Mouse (Mus musculus): Measurements from ENCODE around the gene Tex21. TPM values are rescaled to one million over a fixed set of nuclear protein-coding genes. Genes with fewer than 3 reads are reported as not detected.
"Not testable (repeated sequence)": the region's sequence is repeated elsewhere in the genome, so short reads cannot be mapped to it uniquely, and the experiment has no call there.

The Tex21 gene
- polyA plus RNA-seq, 1 experiment from 2014 or later = 0.20 TPM

DNA sequence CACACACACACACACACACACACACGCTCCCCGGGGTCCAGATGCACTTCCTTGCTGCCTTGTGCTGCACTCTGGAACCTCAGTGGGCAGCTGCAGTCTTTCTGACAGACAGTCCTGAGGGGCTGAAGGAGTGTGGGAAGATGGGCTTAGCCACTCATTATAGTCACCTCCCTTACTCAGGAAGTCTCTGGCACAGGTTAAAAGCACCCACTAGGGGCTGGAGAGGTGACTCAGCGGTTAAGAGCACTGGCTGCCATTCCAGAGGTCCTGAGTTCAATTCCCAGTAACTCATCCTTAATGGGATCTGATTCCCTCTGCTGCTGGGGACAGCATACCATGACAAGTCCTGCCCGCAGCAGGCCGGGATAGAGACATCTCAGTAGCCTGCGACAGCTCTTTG is 15.9 kb downstream of the Tex21 start:
- 89% methylated on average over 6 of the region's 6 CpGs for WGBS
- H3K27me3 ChIP-seq (ENCODE audit: control insufficient read depth, insufficient read depth, low read length) = no peaks in the 10 kb centered on the region
- H3K9me3 ChIP-seq (ENCODE audit: control insufficient read depth, low read length) = no peaks in the 10 kb centered on the region
- no peaks in the 10 kb centered on the region for H3K36me3 ChIP-seq (ENCODE audit: control insufficient read depth, insufficient read depth, low read length)
- no peaks in the 10 kb centered on the region for H3K4me1 ChIP-seq (ENCODE audit: control insufficient read depth, insufficient read depth, low read length)
- H3K9ac ChIP-seq (replicated peaks; ENCODE audit: low read depth, low read length) = no peak overlapping the region
- no peak overlapping the region for H3K27ac ChIP-seq (ENCODE audit: low read depth, low read length)
- no peak overlapping the region for H3K4me2 ChIP-seq (ENCODE audit: low read depth, low read length)
- no peak for ATAC-seq (ENCODE audit: low read depth)
- no peak overlapping the region for H3K4me3 ChIP-seq (ENCODE audit: low read depth, low read length)

DNA sequence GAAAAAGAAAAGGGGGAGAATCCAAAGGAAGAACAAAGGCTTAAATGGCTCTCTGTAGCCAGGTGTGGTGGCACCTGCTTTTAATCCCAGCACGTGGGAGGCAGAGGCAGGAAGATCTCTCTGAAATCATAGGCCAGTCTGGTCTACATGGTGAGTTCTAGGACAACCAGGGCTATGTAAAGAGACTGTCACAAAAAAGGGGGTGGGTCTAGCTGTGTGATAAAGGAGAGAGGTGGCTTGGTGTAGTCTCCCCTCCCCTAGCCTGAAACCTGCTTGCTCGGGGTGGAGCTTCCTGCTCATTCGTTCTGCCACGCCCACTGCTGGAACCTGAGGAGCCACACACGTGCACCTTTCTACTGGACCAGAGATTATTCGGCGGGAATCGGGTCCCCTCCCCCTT is 24.4 kb downstream of the Tex21 start:
- WGBS = 35% methylated on average over 1 of the region's 8 CpGs
- not testable (repeated sequence) for H3K9me3 ChIP-seq (ENCODE audit: control insufficient read depth, low read length); H3K36me3 ChIP-seq (ENCODE audit: control insufficient read depth, insufficient read depth, low read length); H3K4me1 ChIP-seq (ENCODE audit: control insufficient read depth, insufficient read depth, low read length); H3K4me2 ChIP-seq (ENCODE audit: low read depth, low read length); H3K4me3 ChIP-seq (ENCODE audit: low read depth, low read length); H3K9ac ChIP-seq (replicated peaks; ENCODE audit: low read depth, low read length); H3K27me3 ChIP-seq (ENCODE audit: control insufficient read depth, insufficient read depth, low read length); ATAC-seq (ENCODE audit: low read depth); H3K27ac ChIP-seq (ENCODE audit: low read depth, low read length)

DNA sequence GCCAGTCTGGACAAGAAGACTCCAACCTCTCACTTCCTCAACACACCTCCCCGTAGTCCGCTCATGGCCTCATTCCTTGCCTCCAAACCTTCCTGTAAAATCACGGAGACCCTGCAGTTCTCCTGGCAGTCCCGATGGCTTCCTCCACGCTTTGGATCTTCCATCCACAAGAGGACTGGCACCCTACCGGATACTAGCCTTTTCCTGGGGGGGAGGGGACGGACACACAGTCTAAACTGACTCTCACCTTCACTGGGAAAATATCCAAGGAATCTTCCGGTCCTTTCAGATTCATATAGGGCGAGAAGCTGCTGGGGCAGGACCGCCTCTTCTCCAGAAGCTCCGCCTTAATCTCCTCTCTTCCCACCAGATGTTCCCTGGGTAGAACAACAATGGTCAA is 29.8 kb downstream of the Tex21 start:
- no peak overlapping the region for H3K9ac ChIP-seq (replicated peaks; ENCODE audit: low read depth, low read length)
- no peaks in the 10 kb centered on the region for H3K27me3 ChIP-seq (ENCODE audit: control insufficient read depth, insufficient read depth, low read length)
- no peaks in the 10 kb centered on the region for H3K36me3 ChIP-seq (ENCODE audit: control insufficient read depth, insufficient read depth, low read length)
- H3K4me1 ChIP-seq (ENCODE audit: control insufficient read depth, insufficient read depth, low read length) = no peaks in the 10 kb centered on the region
- no peak overlapping the region for H3K27ac ChIP-seq (ENCODE audit: low read depth, low read length)
- no peaks in the 10 kb centered on the region for H3K9me3 ChIP-seq (ENCODE audit: control insufficient read depth, low read length)
- WGBS = 78% methylated on average over 11 of the region's 11 CpGs
- no peak overlapping the region for H3K4me3 ChIP-seq (ENCODE audit: low read depth, low read length)
- H3K4me2 ChIP-seq (ENCODE audit: low read depth, low read length) = no peak overlapping the region
- ATAC-seq (ENCODE audit: low read depth) = no peak

DNA sequence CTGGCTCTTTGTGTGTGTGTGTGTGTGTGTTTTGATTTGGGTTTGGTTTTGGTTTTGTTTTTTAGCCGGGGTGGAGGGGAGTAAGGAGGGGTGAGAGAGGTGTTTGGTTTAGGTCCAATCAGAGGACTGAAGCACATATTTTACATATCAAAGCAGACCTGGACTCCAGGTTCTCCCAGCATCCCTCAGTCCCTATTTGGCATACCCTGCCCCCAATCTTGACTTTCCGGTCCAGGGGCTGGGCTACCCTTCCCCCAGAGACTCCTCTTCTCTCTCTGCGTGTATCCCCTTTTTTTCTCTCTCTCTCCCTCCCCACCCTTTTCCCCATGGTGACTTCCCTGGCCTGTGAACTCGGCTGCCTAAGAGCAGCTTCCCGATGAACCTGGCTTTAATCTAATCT is 31.4 kb downstream of the Tex21 start:
- 34% methylated on average over 5 of the region's 5 CpGs for WGBS
- Histone ChIP-seq H3K4me1 (ENCODE audit: control insufficient read depth, insufficient read depth, low read length) (no peaks in the 10 kb centered on the region), H3K4me3 (ENCODE audit: low read depth, low read length) (no peak overlapping the region), H3K4me2 (ENCODE audit: low read depth, low read length) (no peak overlapping the region), H3K27me3 (ENCODE audit: control insufficient read depth, insufficient read depth, low read length) (no peaks in the 10 kb centered on the region), H3K9ac (replicated peaks; ENCODE audit: low read depth, low read length) (no peak overlapping the region), H3K9me3 (ENCODE audit: control insufficient read depth, low read length) (no peaks in the 10 kb centered on the region), H3K27ac (ENCODE audit: low read depth, low read length) (no peak overlapping the region), H3K36me3 (ENCODE audit: control insufficient read depth, insufficient read depth, low read length) (no peaks in the 10 kb centered on the region)
- ATAC-seq (ENCODE audit: low read depth) = no peak

DNA sequence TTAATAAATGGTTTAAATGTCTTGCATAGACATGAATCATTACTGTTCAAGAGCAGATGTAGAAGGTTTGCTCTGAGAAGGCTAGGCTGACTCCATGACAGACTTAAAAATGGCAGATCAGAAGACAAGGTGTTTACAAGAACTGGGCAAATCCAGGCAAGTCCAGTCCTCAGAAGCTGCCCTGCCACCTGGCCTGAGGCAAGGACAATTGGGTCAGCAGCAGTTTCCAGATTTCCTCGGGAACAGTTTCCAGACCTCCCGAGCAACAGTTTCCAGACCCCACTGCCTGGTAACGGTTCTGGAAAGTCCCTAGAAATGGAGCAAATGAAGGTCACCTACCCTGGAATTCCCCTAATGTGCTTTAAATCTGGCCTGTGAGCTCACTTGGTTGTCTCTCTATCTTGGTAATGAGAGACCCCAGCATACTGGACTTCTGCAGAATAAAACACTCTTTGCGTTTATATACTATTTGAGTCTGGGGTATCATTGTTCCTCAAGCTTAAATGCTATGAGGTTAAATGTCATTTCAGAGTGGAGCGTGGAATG is 37.0 kb downstream of the Tex21 start:
- Histone ChIP-seq H3K4me2 (ENCODE audit: low read depth, low read length) (no peak overlapping the region), H3K27ac (ENCODE audit: low read depth, low read length) (no peak overlapping the region), H3K9ac (replicated peaks; ENCODE audit: low read depth, low read length) (no peak overlapping the region), H3K27me3 (ENCODE audit: control insufficient read depth, insufficient read depth, low read length) (no peaks in the 10 kb centered on the region), H3K4me3 (ENCODE audit: low read depth, low read length) (no peak overlapping the region), H3K9me3 (ENCODE audit: control insufficient read depth, low read length) (no peaks in the 10 kb centered on the region), H3K4me1 (ENCODE audit: control insufficient read depth, insufficient read depth, low read length) (no peaks in the 10 kb centered on the region), H3K36me3 (ENCODE audit: control insufficient read depth, insufficient read depth, low read length) (no peaks in the 10 kb centered on the region)
- WGBS = 91% methylated on average over 5 of the region's 5 CpGs
- no peak for ATAC-seq (ENCODE audit: low read depth)

DNA sequence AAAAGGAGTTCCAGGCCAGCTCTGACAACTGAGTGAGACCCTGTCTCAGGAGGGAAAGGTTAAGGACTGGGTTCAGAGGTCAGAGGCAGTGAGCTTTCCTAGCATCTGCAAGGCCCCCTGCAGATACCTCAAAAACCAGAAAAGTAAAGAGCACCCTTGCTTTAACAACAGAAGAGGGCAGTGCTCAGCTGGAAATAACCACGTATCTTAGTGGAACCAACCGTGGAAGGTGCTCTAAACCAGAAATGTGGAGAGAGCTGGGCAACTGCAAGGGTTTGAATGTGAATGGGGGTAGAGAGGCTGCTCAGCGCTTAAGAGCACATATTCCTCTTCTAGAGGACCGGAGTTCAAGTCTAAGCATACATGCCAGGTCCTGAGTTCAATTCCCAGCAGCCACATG is 46.2 kb downstream of the Tex21 start:
- no peaks in the 10 kb centered on the region for H3K27me3 ChIP-seq (ENCODE audit: control insufficient read depth, insufficient read depth, low read length)
- no peak overlapping the region for H3K4me2 ChIP-seq (ENCODE audit: low read depth, low read length)
- H3K36me3 ChIP-seq (ENCODE audit: control insufficient read depth, insufficient read depth, low read length) = no peaks in the 10 kb centered on the region
- H3K9ac ChIP-seq (replicated peaks; ENCODE audit: low read depth, low read length) = no peak overlapping the region
- WGBS = 70% methylated on average over 4 of the region's 4 CpGs
- no peaks in the 10 kb centered on the region for H3K9me3 ChIP-seq (ENCODE audit: control insufficient read depth, low read length)
- 0 out of 2 replicates have a peak, but pooled peaks cover 6% of the 10 kb centered on the region for H3K4me1 ChIP-seq (ENCODE audit: control insufficient read depth, insufficient read depth, low read length)
- no peak overlapping the region for H3K27ac ChIP-seq (ENCODE audit: low read depth, low read length)
- no peak for ATAC-seq (ENCODE audit: low read depth)
- H3K4me3 ChIP-seq (ENCODE audit: low read depth, low read length) = no peak overlapping the region

DNA sequence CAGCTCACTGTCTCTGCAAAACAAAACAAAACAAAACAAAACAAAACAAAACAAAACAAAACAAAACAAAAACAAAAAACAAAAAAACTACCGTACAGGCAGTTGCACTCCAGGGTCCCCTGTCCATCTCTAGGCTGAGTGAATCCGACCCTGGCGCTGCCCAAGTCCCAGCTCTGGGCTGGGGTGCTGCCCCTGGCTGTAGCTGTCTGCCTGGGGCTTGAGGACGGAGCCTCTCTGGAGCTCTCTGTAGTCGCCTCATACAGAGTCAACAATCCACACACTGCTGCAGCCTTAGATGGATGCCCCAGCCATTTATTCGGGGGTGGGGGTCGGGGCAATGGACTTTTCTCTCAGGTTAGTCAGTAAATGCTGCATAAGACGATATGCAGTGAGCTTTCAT is 49.5 kb downstream of the Tex21 start:
- ATAC-seq (ENCODE audit: low read depth) = peak; percentile 53; the same call in 1 of the 2 replicates
- 39% methylated on average over 8 of the region's 8 CpGs for WGBS
- H3K27ac ChIP-seq (ENCODE audit: low read depth, low read length) = no peak overlapping the region
- no peaks in the 10 kb centered on the region for H3K9me3 ChIP-seq (ENCODE audit: control insufficient read depth, low read length)
- peak overlapping the region; percentile 92 for H3K4me2 ChIP-seq (ENCODE audit: low read depth, low read length)
- H3K36me3 ChIP-seq (ENCODE audit: control insufficient read depth, insufficient read depth, low read length) = no peaks in the 10 kb centered on the region
- peak overlapping the region; percentile 32; the same call in 1 of the 2 replicates for H3K4me3 ChIP-seq (ENCODE audit: low read depth, low read length)
- no peaks in the 10 kb centered on the region for H3K27me3 ChIP-seq (ENCODE audit: control insufficient read depth, insufficient read depth, low read length)
- 0 out of 2 replicates have a peak, but pooled peaks cover 6% of the 10 kb centered on the region for H3K4me1 ChIP-seq (ENCODE audit: control insufficient read depth, insufficient read depth, low read length)
- H3K9ac ChIP-seq (replicated peaks; ENCODE audit: low read depth, low read length) = no peak overlapping the region

DNA sequence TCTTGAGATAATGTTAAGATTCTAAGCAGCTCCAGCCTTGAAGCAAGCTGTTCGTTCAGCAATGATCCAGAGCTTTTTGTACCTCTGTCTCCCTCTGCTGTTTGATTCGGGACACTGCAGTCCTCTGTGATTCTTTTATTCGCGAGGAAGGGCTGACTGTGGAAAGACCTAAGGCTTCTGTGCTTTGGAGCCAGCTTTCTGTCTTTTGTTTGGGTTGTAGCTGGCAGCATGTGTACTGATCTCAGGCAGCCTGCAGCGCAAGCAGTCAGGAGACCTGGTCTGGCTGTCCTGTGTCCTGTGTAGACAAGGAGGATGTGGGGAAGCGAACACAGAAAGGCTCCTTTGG is 49.9 kb downstream of the Tex21 start:
- WGBS = 6% methylated on average over 6 of the region's 6 CpGs
- H3K9ac ChIP-seq (replicated peaks; ENCODE audit: low read depth, low read length) = no peak overlapping the region
- ATAC-seq (ENCODE audit: low read depth) = peak; percentile 70

DNA sequence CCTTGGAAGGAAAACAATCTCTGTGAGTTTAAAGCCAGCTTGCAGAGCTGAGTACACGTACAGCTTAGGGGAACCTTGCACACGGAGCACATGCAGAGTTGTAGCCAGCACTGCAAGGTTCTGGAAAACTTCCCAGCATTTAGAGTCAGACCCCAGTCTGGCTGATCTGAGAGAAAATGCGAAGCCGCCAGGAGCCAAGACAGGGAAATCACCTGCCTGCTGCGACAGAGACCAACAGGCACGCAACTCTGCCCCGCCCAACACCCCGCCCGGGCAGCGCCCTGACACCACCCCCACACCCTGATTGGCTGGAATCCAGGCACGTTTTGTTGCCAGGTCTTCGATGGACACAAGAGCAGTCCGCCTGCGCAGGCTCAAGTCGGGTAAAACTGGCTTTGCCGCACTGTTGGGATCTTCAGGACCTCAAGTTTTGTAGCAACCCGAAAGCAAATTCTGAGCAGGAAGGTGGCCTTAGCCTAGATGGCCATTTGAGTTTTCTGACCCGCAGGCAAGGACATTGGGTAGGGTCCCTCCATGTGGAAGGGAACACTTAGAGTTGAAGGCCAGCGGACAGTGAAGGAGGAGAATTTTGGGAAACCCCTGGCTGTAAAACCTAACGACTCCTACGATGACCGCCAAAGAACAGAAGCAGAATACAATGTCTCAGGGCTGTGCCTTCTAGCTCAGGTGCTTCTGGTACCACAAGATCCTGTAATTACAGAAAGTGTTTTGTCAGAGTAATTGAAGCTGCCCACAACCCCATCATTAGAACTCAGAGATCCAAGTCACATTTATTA is 50.4 kb downstream of the Tex21 start:
- peak overlapping the region; percentile 92 for H3K4me2 ChIP-seq (ENCODE audit: low read depth, low read length)
- 0 out of 2 replicates have a peak overlapping the region, but pooled peaks have one; percentile 12 for H3K27ac ChIP-seq (ENCODE audit: low read depth, low read length)
- WGBS = under 1% methylated on average over 22 of the region's 22 CpGs
- 0 out of 2 replicates have a peak, but pooled peaks cover 6% of the 10 kb centered on the region for H3K4me1 ChIP-seq (ENCODE audit: control insufficient read depth, insufficient read depth, low read length)
- ATAC-seq (ENCODE audit: low read depth) = peak; percentile 85
- peak overlapping the region; percentile 34; the same call in 1 of the 2 replicates for H3K9ac ChIP-seq (replicated peaks; ENCODE audit: low read depth, low read length)
- H3K9me3 ChIP-seq (ENCODE audit: control insufficient read depth, low read length) = no peaks in the 10 kb centered on the region
- H3K4me3 ChIP-seq (ENCODE audit: low read depth, low read length) = peak overlapping the region; percentile 32
- no peaks in the 10 kb centered on the region for H3K27me3 ChIP-seq (ENCODE audit: control insufficient read depth, insufficient read depth, low read length)
- no peaks in the 10 kb centered on the region for H3K36me3 ChIP-seq (ENCODE audit: control insufficient read depth, insufficient read depth, low read length)

More for the DNA sequence above, 49.9 kb downstream of the Tex21 start:
- H3K4me1 ChIP-seq (ENCODE audit: control insufficient read depth, insufficient read depth, low read length) = 0 out of 2 replicates have a peak, but pooled peaks cover 6% of the 10 kb centered on the region
- no peak overlapping the region for H3K27ac ChIP-seq (ENCODE audit: low read depth, low read length)
- no peaks in the 10 kb centered on the region for H3K9me3 ChIP-seq (ENCODE audit: control insufficient read depth, low read length)
- H3K4me2 ChIP-seq (ENCODE audit: low read depth, low read length) = peak overlapping the region; percentile 92
- peak overlapping the region; percentile 32 for H3K4me3 ChIP-seq (ENCODE audit: low read depth, low read length)
- no peaks in the 10 kb centered on the region for H3K27me3 ChIP-seq (ENCODE audit: control insufficient read depth, insufficient read depth, low read length)
- H3K36me3 ChIP-seq (ENCODE audit: control insufficient read depth, insufficient read depth, low read length) = no peaks in the 10 kb centered on the region

All from neural tube, embryonic 14.5 days (tissue).